Mouse (Mus musculus) C2C12 (cell line): Measurements from ENCODE around the gene Iqgap1. TPM values are rescaled to one million over a fixed set of nuclear protein-coding genes. Genes with fewer than 3 reads are reported as not detected.

Source experiments
- H3K27me3 ChIP-seq: one replicate; pipeline ENCODE4 v1.6.1; 2011; ENCODE audit not compliant: control insufficient read depth, insufficient read depth, insufficient read length
- H3K36me3 ChIP-seq: one replicate; pipeline ENCODE4 v1.6.1; 2011; ENCODE audit not compliant: control insufficient read depth, insufficient read depth
- H3K4me3 ChIP-seq: one replicate; pipeline ENCODE4 v1.5.1; 2011; ENCODE audit warnings: mild to moderate bottlenecking, control low read depth; ENCODE audit not compliant: poor library complexity, insufficient read depth, severe bottlenecking
- H3K79me2 ChIP-seq: one replicate; pipeline ENCODE4 v1.6.1; 2011; ENCODE audit not compliant: control insufficient read depth, insufficient read depth
- H3K79me3 ChIP-seq: one replicate; pipeline ENCODE4 v1.6.1; 2011; ENCODE audit warnings: low read depth, control low read depth
- H3ac ChIP-seq: one replicate; pipeline ENCODE3; 2011; ENCODE audit warnings: low read depth; ENCODE audit not compliant: control insufficient read depth, insufficient read length
- CEBPB ChIP-seq: IDR thresholded peaks from one replicate; pipeline ENCODE4 v1.6.1; 2011; ENCODE audit warnings: low read depth, mild to moderate bottlenecking, control low read depth, moderate library complexity
- FOSL1 ChIP-seq: IDR thresholded peaks from one replicate; pipeline ENCODE4 v1.8.0; 2011; ENCODE audit warnings: mild to moderate bottlenecking, low read length; ENCODE audit not compliant: poor library complexity, insufficient read depth, severe bottlenecking
- MYOG ChIP-seq: IDR thresholded peaks from one replicate; pipeline ENCODE4 v1.6.1; 2011; ENCODE audit not compliant: control insufficient read depth, insufficient read length; ENCODE audit errors: extremely low read depth
- polyA plus RNA-seq: library from polyadenylated mRNA; unstranded; fragments of >200 nt; fragmentation: generic; extraction: Trizol; gene quantifications from one replicate; pipeline ENCODE4 v1.2.1, GENCODE M21; 2012; ENCODE audit warnings: missing spikeins

Iqgap1 gene
- polyA plus RNA-seq, 1 experiment: 82.7 TPM

- TF ChIP-seq MYOG (no peak), FOSL1 (no peak)
- Histone ChIP-seq H3K79me3 (peaks cover 11% of the 10 kb centered on the region), H3K79me2 (peaks cover 14% of the 10 kb centered on the region), H3K36me3 (no peaks in the 10 kb centered on the region), H3ac (peak overlapping the region; percentile 30), H3K4me3 (no peak overlapping the region), H3K27me3 (no peaks in the 10 kb centered on the region)
Measured at GRCm38 (mm10) chr7:80667190-80667589, 158.6 kb downstream of the Iqgap1 start.

DNA sequence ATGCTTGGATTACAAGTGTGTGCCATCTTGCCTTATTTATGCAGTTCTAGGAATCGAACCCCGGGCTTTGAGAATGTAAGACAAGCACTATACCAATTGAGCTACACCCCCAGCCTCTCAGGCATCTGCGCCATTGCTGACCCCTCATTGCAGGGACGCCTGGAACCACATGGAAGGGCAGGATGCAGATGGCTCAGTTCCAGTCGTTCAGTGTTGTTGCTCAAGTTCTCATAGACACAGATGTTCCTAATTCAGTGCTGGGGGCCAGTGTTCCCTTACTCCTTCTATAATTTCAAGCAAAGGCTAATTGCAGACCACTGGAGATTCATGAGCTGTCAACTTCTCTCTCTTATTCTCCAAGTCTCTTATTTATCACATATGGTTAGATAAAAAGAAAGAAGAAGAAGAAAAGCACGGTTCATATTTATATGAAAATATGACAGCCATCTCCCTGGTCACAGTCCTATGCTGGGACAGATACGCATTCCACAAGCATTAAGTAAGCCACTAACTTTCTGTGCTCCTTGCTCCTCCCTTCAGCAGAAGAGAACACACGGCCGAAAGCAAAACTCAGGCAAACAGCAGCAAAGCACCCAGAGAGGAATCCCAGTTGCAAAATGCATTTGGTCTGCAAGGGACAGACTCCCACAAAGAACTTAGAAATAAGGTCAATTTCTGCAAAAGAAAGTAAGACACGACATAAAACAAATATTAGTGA, 159.4 kb downstream of the Iqgap1 start:
- H3K79me3 ChIP-seq: peaks cover 11% of the 10 kb centered on the region
- no peak overlapping the region for H3K4me3 ChIP-seq
- no peaks in the 10 kb centered on the region for H3K27me3 ChIP-seq
- TF ChIP-seq FOSL1 (no peak), CEBPB (peak; percentile 30)
- no peak overlapping the region for H3ac ChIP-seq
- peaks cover 14% of the 10 kb centered on the region for H3K79me2 ChIP-seq
- no peaks in the 10 kb centered on the region for H3K36me3 ChIP-seq

Other genes with a start within 250 kb of the Iqgap1 start
- gene Crtc3, start 137.1 kb downstream of the Iqgap1 start, polyA plus RNA-seq: 6.4 TPM
- gene Zscan2, start 34.9 kb upstream of the Iqgap1 start, polyA plus RNA-seq: 4.6 TPM
- gene Wdr73, start 75.3 kb upstream of the Iqgap1 start, polyA plus RNA-seq: 18.1 TPM
- 1.9 TPM for gene Nmb, start 79.1 kb upstream of the Iqgap1 start, polyA plus RNA-seq
- gene Sec11a, start 121.8 kb upstream of the Iqgap1 start, polyA plus RNA-seq: 112 TPM
- gene Zfp592, start 167.7 kb upstream of the Iqgap1 start, polyA plus RNA-seq: 10.0 TPM
- gene Alpk3, start 231.6 kb upstream of the Iqgap1 start, polyA plus RNA-seq: 0.14 TPM